Mouse (Mus musculus) midbrain, postnatal 0 days (tissue): ENCODE measurements around the gene Olfr771. TPM values are rescaled to one million over a fixed set of nuclear protein-coding genes. Genes with fewer than 3 reads are reported as not detected.
"Not testable (repeated sequence)": the region's sequence is repeated elsewhere in the genome, so short reads cannot be mapped to it uniquely, and the experiment has no call there.

Experiments
- ATAC-seq: fragments of 200-750 bp; cut with Nextera tagmentation; 2 replicates; pipeline ENCODE4 v1.8.0; 2017; ENCODE audit warnings: moderate number of reproducible peaks, mild to moderate bottlenecking, moderate TSS enrichment, moderate library complexity; ENCODE audit not compliant: low FRiP score
- DNase-seq: peaks from one replicate; pipeline ENCODE4 v3.0.0-alpha.2; 2015; ENCODE audit warnings: low spot score
- H3K27ac ChIP-seq: fragments of 300-500 bp; sonication (generic); 2 replicates; pipeline ENCODE4 v1.5.1; 2014; ENCODE audit warnings: low read depth, mild to moderate bottlenecking, low read length, mixed read lengths
- H3K27me3 ChIP-seq: fragments of 300-500 bp; sonication (generic); 2 replicates; pipeline ENCODE4 v1.6.1; 2014; ENCODE audit warnings: low read length, control low read depth, mixed read lengths; ENCODE audit not compliant: insufficient read depth
- H3K36me3 ChIP-seq: fragments of 300-500 bp; sonication (generic); 2 replicates; pipeline ENCODE4 v1.6.1; 2014; ENCODE audit warnings: low read length, control low read depth, mixed read lengths; ENCODE audit not compliant: insufficient read depth
- H3K4me1 ChIP-seq: fragments of 300-500 bp; sonication (generic); 2 replicates; pipeline ENCODE4 v1.6.1; 2014; ENCODE audit warnings: mild to moderate bottlenecking, control low read depth, antibody characterized with exemption, low read length, mixed read lengths; ENCODE audit not compliant: insufficient read depth
- H3K4me2 ChIP-seq: fragments of 300-500 bp; sonication (generic); 2 replicates; pipeline ENCODE4 v1.6.1; 2014; ENCODE audit warnings: low read depth, mild to moderate bottlenecking, low read length, mixed read lengths; ENCODE audit not compliant: poor library complexity, severe bottlenecking
- H3K4me3 ChIP-seq: fragments of 300-500 bp; sonication (generic); 2 replicates; pipeline ENCODE4 v1.5.1; 2014; ENCODE audit warnings: low read depth, mild to moderate bottlenecking, low read length, moderate library complexity
- H3K9ac ChIP-seq: fragments of 300-500 bp; sonication (generic); replicated peaks from 2 replicates; pipeline ENCODE4 v1.6.1; 2014; ENCODE audit warnings: mild to moderate bottlenecking, low read length, moderate library complexity, mixed read lengths; ENCODE audit not compliant: poor library complexity, severe bottlenecking
- H3K9me3 ChIP-seq: fragments of 300-500 bp; sonication (generic); 2 replicates; pipeline ENCODE4 v1.6.1; 2016; ENCODE audit warnings: low read length, control low read depth
- CTCF ChIP-seq: IDR thresholded peaks from 2 replicates; pipeline ENCODE4 v1.5.1; 2016; ENCODE audit warnings: antibody characterized with exemption, mild to moderate bottlenecking
- WGBS: fragments of 180-500 bp; shearing (Covaris S2); extraction: QIAGEN DNeasy Blood & Tissue Kit; methylation state at CpG from one replicate; pipeline ENCODE4 v1.1.7; 2014; 5-methylcytosine and 5-hydroxymethylcytosine counted together
- polyA plus RNA-seq: library from polyadenylated mRNA; unstranded; fragments of >200 nt; fragmentation: Nextera tagmentation; extraction: Ambion mirVana; gene quantifications from 2 replicates; pipeline ENCODE4 v1.2.1, GENCODE M21; 2015
- total RNA-seq: library from RNA; depleted of rRNA; stranded (reverse); fragments of >200 nt; gene quantifications from 2 replicates; pipeline ENCODE4 v1.2.3, GENCODE M21; 2014; rRNA removed

Gene Olfr771
- total RNA-seq: not detected in 2 replicates
- polyA plus RNA-seq: not detected in 2 replicates

- no peak within 1 kb of the TSS for H3K4me3 ChIP-seq
- no peaks in the 10 kb centered on the region for H3K36me3 ChIP-seq
- no peaks in the 10 kb centered on the region for H3K9me3 ChIP-seq
- DNase-seq: no peak
- ATAC-seq: no peak
- no peak for TF ChIP-seq CTCF
- no peak within 1 kb of the TSS for H3K27ac ChIP-seq
- no peaks in the 10 kb centered on the region for H3K4me1 ChIP-seq
- H3K4me2 ChIP-seq: no peak within 1 kb of the TSS
- WGBS: 88% methylated on average over 1 of the region's 1 CpGs
- H3K9ac ChIP-seq: no peak within 1 kb of the TSS
- H3K27me3 ChIP-seq: no peaks in the 10 kb centered on the region
Measured at GRCm38 (mm10) chr10:129164651-129165050, at the start of gene Olfr771. Olfr771 (minus strand) TSS chr10:129164751.

GRCm38 (mm10) chr10:129187319-129187718, 22.8 kb upstream of the Olfr771 start, which contains the start of gene Olfr773:
Olfr773 (minus strand) TSS chr10:129187419.
- DNase-seq, H3K4me1 ChIP-seq, H3K4me2 ChIP-seq, H3K9me3 ChIP-seq, H3K27me3 ChIP-seq, H3K4me3 ChIP-seq, H3K27ac ChIP-seq, ATAC-seq, H3K36me3 ChIP-seq, H3K9ac ChIP-seq: not testable (repeated sequence)

GRCm38 (mm10) chr10:129177821-129178220, 13.3 kb upstream of the Olfr771 start, which contains the start of gene Olfr772:
Olfr772 (minus strand) TSS chr10:129177921.
- ATAC-seq, DNase-seq: not testable (repeated sequence)
- 69% methylated on average over 3 of the region's 4 CpGs for WGBS

GRCm38 (mm10) chr10:129138898-129139297, 25.7 kb downstream of the Olfr771 start, which contains the start of gene Olfr770:
Olfr770 (minus strand) TSS chr10:129138998.
- Histone ChIP-seq H3K4me3 (no peak within 1 kb of the TSS), H3K9ac (no peak within 1 kb of the TSS), H3K27ac (no peak within 1 kb of the TSS), H3K4me2 (no peak within 1 kb of the TSS), H3K27me3 (no peaks in the 10 kb centered on the region), H3K9me3 (no peaks in the 10 kb centered on the region), H3K4me1 (no peaks in the 10 kb centered on the region), H3K36me3 (no peaks in the 10 kb centered on the region)
- ATAC-seq (no peak), DNase-seq (no peak)
- WGBS: 79% methylated on average over 2 of the region's 2 CpGs
- no peak for TF ChIP-seq CTCF

More at GRCm38 (mm10) chr10:129177821-129178220, 13.3 kb upstream of the Olfr771 start, which contains the start of gene Olfr772:
- H3K4me1 ChIP-seq, H3K4me3 ChIP-seq, H3K9ac ChIP-seq, H3K9me3 ChIP-seq, H3K4me2 ChIP-seq, H3K27me3 ChIP-seq, H3K27ac ChIP-seq, H3K36me3 ChIP-seq: not testable (repeated sequence)

- Histone ChIP-seq H3K4me2 (no peak within 1 kb of the TSS), H3K9me3 (no peaks in the 10 kb centered on the region), H3K4me3 (no peak within 1 kb of the TSS), H3K27me3 (no peaks in the 10 kb centered on the region), H3K27ac (no peak within 1 kb of the TSS), H3K36me3 (no peaks in the 10 kb centered on the region), H3K4me1 (no peaks in the 10 kb centered on the region), H3K9ac (no peak within 1 kb of the TSS)
- ATAC-seq: no peak
- DNase-seq: no peak
- no peak for TF ChIP-seq CTCF
- 87% methylated on average over 2 of the region's 2 CpGs for WGBS
Measured at GRCm38 (mm10) chr10:129117761-129118160, 46.8 kb downstream of the Olfr771 start, which contains the start of gene Olfr769. Olfr769 (minus strand) TSS chr10:129117861.

GRCm38 (mm10) chr10:129115146-129115545, 49.4 kb downstream of the Olfr771 start:
- Histone ChIP-seq H3K27ac (no peak overlapping the region), H3K4me2 (no peak overlapping the region), H3K9me3 (no peaks in the 10 kb centered on the region), H3K27me3 (no peaks in the 10 kb centered on the region), H3K4me1 (no peaks in the 10 kb centered on the region), H3K9ac (no peak overlapping the region), H3K36me3 (no peaks in the 10 kb centered on the region), H3K4me3 (no peak overlapping the region)
- ATAC-seq: no peak
- 92% methylated on average over 3 of the region's 3 CpGs for WGBS
- no peak for DNase-seq
- TF ChIP-seq CTCF: no peak

Other genes with a start within 250 kb of the Olfr771 start
- gene Rdh5, start 241.9 kb downstream of the Olfr771 start, total RNA-seq: 8.8 and 10.5 TPM in 2 replicates
- gene Rdh5, start 241.9 kb downstream of the Olfr771 start, polyA plus RNA-seq: 8.8 and 10.8 TPM in 2 replicates
- 87.8 and 100 TPM in 2 replicates for gene Bloc1s1, start 240.7 kb downstream of the Olfr771 start, total RNA-seq
- gene Bloc1s1, start 240.7 kb downstream of the Olfr771 start, polyA plus RNA-seq: 240 and 265 TPM in 2 replicates
- gene Itga7, start 230.9 kb downstream of the Olfr771 start, total RNA-seq: 18.9 and 23.3 TPM in 2 replicates
- gene Itga7, start 230.9 kb downstream of the Olfr771 start, polyA plus RNA-seq: 13.6 and 14.0 TPM in 2 replicates
- not detected in 2 replicates for gene Mettl7b, start 203.8 kb downstream of the Olfr771 start, total RNA-seq
- gene Mettl7b, start 203.8 kb downstream of the Olfr771 start, polyA plus RNA-seq: not detected in 2 replicates
- not detected in 2 replicates for gene Olfr9, start 175.3 kb downstream of the Olfr771 start, total RNA-seq
- not detected in 2 replicates for gene Olfr9, start 175.3 kb downstream of the Olfr771 start, polyA plus RNA-seq
- not detected in 2 replicates for gene Olfr763, start 154.0 kb downstream of the Olfr771 start, total RNA-seq
- not detected in 2 replicates for gene Olfr763, start 154.0 kb downstream of the Olfr771 start, polyA plus RNA-seq
- not detected in 2 replicates for gene Olfr764-ps1, start 124.9 kb downstream of the Olfr771 start, total RNA-seq
- not detected in 2 replicates for gene Olfr764-ps1, start 124.9 kb downstream of the Olfr771 start, polyA plus RNA-seq
- gene Olfr765, start 114.8 kb downstream of the Olfr771 start, total RNA-seq: not detected in 2 replicates
- gene Olfr765, start 114.8 kb downstream of the Olfr771 start, polyA plus RNA-seq: not detected in 2 replicates
- not detected in 2 replicates for gene Olfr766-ps1, start 95.8 kb downstream of the Olfr771 start, total RNA-seq
- gene Olfr766-ps1, start 95.8 kb downstream of the Olfr771 start, polyA plus RNA-seq: not detected in 2 replicates
- not detected in 2 replicates for gene Olfr767, start 81.8 kb downstream of the Olfr771 start, total RNA-seq
- not detected in 2 replicates for gene Olfr767, start 81.8 kb downstream of the Olfr771 start, polyA plus RNA-seq
- not detected in 2 replicates for gene Olfr768, start 65.4 kb downstream of the Olfr771 start, total RNA-seq
- not detected in 2 replicates for gene Olfr768, start 65.4 kb downstream of the Olfr771 start, polyA plus RNA-seq
- gene Olfr769, start 46.9 kb downstream of the Olfr771 start, total RNA-seq: not detected in 2 replicates
- gene Olfr769, start 46.9 kb downstream of the Olfr771 start, polyA plus RNA-seq: not detected in 2 replicates
- gene Olfr770, start 25.8 kb downstream of the Olfr771 start, total RNA-seq: not detected in 2 replicates
- gene Olfr770, start 25.8 kb downstream of the Olfr771 start, polyA plus RNA-seq: not detected in 2 replicates
- not detected in 2 replicates for gene Olfr772, start 13.2 kb upstream of the Olfr771 start, total RNA-seq
- gene Olfr772, start 13.2 kb upstream of the Olfr771 start, polyA plus RNA-seq: not detected in 2 replicates
- not detected in 2 replicates for gene Olfr773, start 22.7 kb upstream of the Olfr771 start, total RNA-seq
- not detected in 2 replicates for gene Olfr773, start 22.7 kb upstream of the Olfr771 start, polyA plus RNA-seq
- gene Olfr774, start 71.5 kb upstream of the Olfr771 start, total RNA-seq: not detected in 2 replicates
- not detected in 2 replicates for gene Olfr774, start 71.5 kb upstream of the Olfr771 start, polyA plus RNA-seq
- gene Olfr775, start 83.7 kb upstream of the Olfr771 start, total RNA-seq: not detected in 2 replicates
- gene Olfr775, start 83.7 kb upstream of the Olfr771 start, polyA plus RNA-seq: not detected in 2 replicates
- gene Olfr776, start 94.4 kb upstream of the Olfr771 start, total RNA-seq: not detected in 2 replicates
- not detected in 2 replicates for gene Olfr776, start 94.4 kb upstream of the Olfr771 start, polyA plus RNA-seq
- not detected in 2 replicates for gene Olfr777, start 106.7 kb upstream of the Olfr771 start, total RNA-seq
- not detected in 2 replicates for gene Olfr777, start 106.7 kb upstream of the Olfr771 start, polyA plus RNA-seq
- gene Olfr780, start 153.4 kb upstream of the Olfr771 start, total RNA-seq: not detected in 2 replicates
- gene Olfr780, start 153.4 kb upstream of the Olfr771 start, polyA plus RNA-seq: not detected in 2 replicates
- gene Olfr781, start 164.1 kb upstream of the Olfr771 start, total RNA-seq: not detected in 2 replicates
- gene Olfr781, start 164.1 kb upstream of the Olfr771 start, polyA plus RNA-seq: not detected in 2 replicates
- gene Olfr782, start 184.1 kb upstream of the Olfr771 start, total RNA-seq: not detected in 2 replicates
- gene Olfr782, start 184.1 kb upstream of the Olfr771 start, polyA plus RNA-seq: not detected in 2 replicates
- 0.66 and 0.82 TPM in 2 replicates for gene Olfr784, start 219.3 kb upstream of the Olfr771 start, total RNA-seq
- not detected in 2 replicates for gene Olfr784, start 219.3 kb upstream of the Olfr771 start, polyA plus RNA-seq
- gene Olfr785, start 240.7 kb upstream of the Olfr771 start, total RNA-seq: not detected in 2 replicates
- not detected in 2 replicates for gene Olfr785, start 240.7 kb upstream of the Olfr771 start, polyA plus RNA-seq